Mouse (Mus musculus) embryonic facial prominence, embryonic 13.5 days (tissue): ENCODE data around the gene Ubqln5. TPM values are rescaled to one million over a fixed set of nuclear protein-coding genes. Genes with fewer than 3 reads are reported as not detected.

Experiments
- polyA plus RNA-seq: library from polyadenylated mRNA; unstranded; fragments of >200 nt; fragmentation: Nextera tagmentation; extraction: Ambion mirVana; gene quantifications from 2 replicates; pipeline ENCODE4 v1.2.1, GENCODE M21; 2015

Ubqln5 gene
- polyA plus RNA-seq, 1 experiment from 2014 or later, result 0.21 TPM

Other genes starting within 250 kb of the Ubqln5 start
- gene Olfr66, start 243.6 kb downstream of the Ubqln5 start, polyA plus RNA-seq, result not detected in 2 replicates
- gene Olfr64, start 235.3 kb downstream of the Ubqln5 start, polyA plus RNA-seq, result not detected in 2 replicates
- gene Olfr65, start 226.3 kb downstream of the Ubqln5 start, polyA plus RNA-seq, result not detected in 2 replicates
- gene Olfr631, start 201.0 kb downstream of the Ubqln5 start, polyA plus RNA-seq, result not detected in 2 replicates
- not detected in 2 replicates for gene Olfr632, start 195.5 kb downstream of the Ubqln5 start, polyA plus RNA-seq
- not detected in 2 replicates for gene Olfr633, start 185.4 kb downstream of the Ubqln5 start, polyA plus RNA-seq
- 0.03 TPM in 1 of 2 replicates, not detected in the other for gene Olfr635, start 158.7 kb downstream of the Ubqln5 start, polyA plus RNA-seq
- gene Olfr638, start 131.1 kb downstream of the Ubqln5 start, polyA plus RNA-seq, result not detected in 2 replicates
- 0.04 and 0.06 TPM in 2 replicates for gene Olfr639, start 112.5 kb downstream of the Ubqln5 start, polyA plus RNA-seq
- not detected in 2 replicates for gene Olfr640, start 104.3 kb downstream of the Ubqln5 start, polyA plus RNA-seq
- gene Olfr641, start 94.4 kb downstream of the Ubqln5 start, polyA plus RNA-seq, result not detected in 2 replicates
- not detected in 2 replicates for gene Olfr642, start 77.2 kb downstream of the Ubqln5 start, polyA plus RNA-seq
- not detected in 2 replicates for gene 4930516K23Rik, start 68.4 kb downstream of the Ubqln5 start, polyA plus RNA-seq
- gene Olfr644, start 58.0 kb downstream of the Ubqln5 start, polyA plus RNA-seq, result not detected in 2 replicates
- not detected in 2 replicates for gene Olfr645, start 44.4 kb downstream of the Ubqln5 start, polyA plus RNA-seq
- not detected in 2 replicates for gene Olfr646, start 25.0 kb downstream of the Ubqln5 start, polyA plus RNA-seq
- gene Olfr643, start 7.6 kb upstream of the Ubqln5 start, polyA plus RNA-seq, result not detected in 2 replicates
- not detected in 2 replicates for gene Ubqln3, start 13.5 kb upstream of the Ubqln5 start, polyA plus RNA-seq
- gene Ubqlnl, start 20.7 kb upstream of the Ubqln5 start, polyA plus RNA-seq, result 0.31 TPM in 1 of 2 replicates, not detected in the other
- gene Olfm5, start 35.0 kb upstream of the Ubqln5 start, polyA plus RNA-seq, result 4.6 and 13.3 TPM in 2 replicates
- 0.15 and 0.32 TPM in 2 replicates for gene Olfr648, start 53.6 kb upstream of the Ubqln5 start, polyA plus RNA-seq
- gene Olfr649, start 66.2 kb upstream of the Ubqln5 start, polyA plus RNA-seq, result not detected in 2 replicates
- gene Trim6, start 89.0 kb upstream of the Ubqln5 start, polyA plus RNA-seq, result 0.72 and 1.1 TPM in 2 replicates
- 1.6 and 2.3 TPM in 2 replicates for gene Trim34a, start 114.6 kb upstream of the Ubqln5 start, polyA plus RNA-seq
- 0.13 and 0.15 TPM in 2 replicates for gene Trim5, start 158.3 kb upstream of the Ubqln5 start, polyA plus RNA-seq
- gene Trim12a, start 185.6 kb upstream of the Ubqln5 start, polyA plus RNA-seq, result 7.1 and 7.2 TPM in 2 replicates
- not detected in 2 replicates for gene Trim34b, start 199.6 kb upstream of the Ubqln5 start, polyA plus RNA-seq
- 2.7 and 3.1 TPM in 2 replicates for gene Trim12c, start 223.5 kb upstream of the Ubqln5 start, polyA plus RNA-seq
- gene Trim30b, start 240.1 kb upstream of the Ubqln5 start, polyA plus RNA-seq, result not detected in 2 replicates